Comparison of ENCODE assay signal across 25 mouse cellular contexts in genomic region chr8:120554466-120555039, GRCm38 (mm10). TPM values are rescaled to one million over a fixed set of nuclear protein-coding genes. Genes with fewer than 3 reads are reported as not detected.
DNase-seq lines count a peak whose midpoint lies in the region; ATAC-seq and TF ChIP-seq lines count a peak whose summit lies in the region.
"Had no signal": no experiment of that assay in that cellular context is flagged by ENCODE, and none has a peak within 500 bp of the region (broad histone marks: within the 10 kb centered on the region; RNA-seq: fewer than 3 reads in every experiment).

No protein-coding gene starts in this region.

- WGBS in cerebellum, adult 2 months: 33% methylated on average over 18 of the region's 18 CpGs
- 89% methylated on average over 18 of the region's 18 CpGs for WGBS in heart, embryonic 10.5 days
- WGBS in heart, embryonic 16.5 days: 87% methylated on average over 18 of the region's 18 CpGs
- WGBS in embryonic facial prominence, embryonic 10.5 days: 92% methylated on average over 18 of the region's 18 CpGs

- no peak for ATAC-seq in heart, embryonic 16.5 days (replicated peaks; ENCODE audit: extremely low read depth, insufficient read depth, low FRiP score)
- ATAC-seq: hindbrain, postnatal 0 days; intestine, embryonic 16.5 days; liver, embryonic 12.5 days had no signal

- peak; percentile 71 for DNase-seq in cerebellum, adult 11-12 months
- no peak for DNase-seq in cerebellum, adult 2 months
- DNase-seq in heart, embryonic 10.5 days (ENCODE audit: low spot score): no peak
- DNase-seq in heart, adult 11 months: no peak
- DNase-seq in heart, postnatal 4 days: no peak
- DNase-seq in embryonic facial prominence, embryonic 10.5 days (ENCODE audit: low spot score): no peak
- no peak for DNase-seq in thymus, adult 18-20 months
- DNase-seq: adrenal gland, postnatal 10 days; cerebellum, adult 8-10 months; cerebellum, postnatal 36 days; embryo, embryonic 11 days; kidney, adult 9 months; kidney, postnatal 14 days; lung, adult 18-20 months; lung, postnatal 10 days; right cerebral cortex, adult 18-20 months; right cerebral cortex, postnatal 4 days had no signal

- peaks cover 95% of the 10 kb centered on the region for H3K4me1 ChIP-seq in cerebellum, adult 2 months (ENCODE audit: control insufficient read depth, insufficient read depth, low read length)
- peaks cover 100% of the 10 kb centered on the region for H3K4me1 ChIP-seq in heart, embryonic 10.5 days
- H3K4me1 ChIP-seq in heart, embryonic 16.5 days (ENCODE audit: control insufficient read depth, insufficient read depth, low read length): peaks cover 90% of the 10 kb centered on the region
- peaks cover 100% of the 10 kb centered on the region for H3K4me1 ChIP-seq in embryonic facial prominence, embryonic 10.5 days

- no peak overlapping the region for H3K27ac ChIP-seq in cerebellum, adult 2 months (ENCODE audit: insufficient read depth, low read length)
- H3K27ac ChIP-seq in heart, embryonic 10.5 days: peak overlapping the region; percentile 86; the same call in 1 of the 2 replicates
- no peak overlapping the region; the same call in 1 of the 2 replicates for H3K27ac ChIP-seq in heart, embryonic 16.5 days (ENCODE audit: low read length)
- H3K27ac ChIP-seq in embryonic facial prominence, embryonic 10.5 days (replicated peaks): peak overlapping the region; percentile 14; the same call in 1 of the 2 replicates
- H3K27ac ChIP-seq: hindbrain, postnatal 0 days; limb, embryonic 12.5 days; liver, embryonic 12.5 days; neural tube, embryonic 15.5 days; stomach, postnatal 0 days had no signal

- no peaks in the 10 kb centered on the region for H3K9me3 ChIP-seq in heart, embryonic 10.5 days
- no peaks in the 10 kb centered on the region for H3K9me3 ChIP-seq in heart, embryonic 16.5 days (replicated peaks; ENCODE audit: control insufficient read depth, low read length)
- no peaks in the 10 kb centered on the region for H3K9me3 ChIP-seq in embryonic facial prominence, embryonic 10.5 days
- H3K9me3 ChIP-seq: limb, embryonic 12.5 days; liver, embryonic 12.5 days; neural tube, embryonic 15.5 days had no signal

- H3K27me3 ChIP-seq in cerebellum, adult 2 months (ENCODE audit: control insufficient read depth, insufficient read depth, low read length): no peaks in the 10 kb centered on the region
- H3K27me3 ChIP-seq in heart, embryonic 10.5 days (ENCODE audit: insufficient read depth, poor library complexity, severe bottlenecking): no peaks in the 10 kb centered on the region
- H3K27me3 ChIP-seq in heart, embryonic 16.5 days (ENCODE audit: control insufficient read depth, insufficient read depth, low read length): no peaks in the 10 kb centered on the region
- H3K27me3 ChIP-seq in embryonic facial prominence, embryonic 10.5 days (replicated peaks; ENCODE audit: low read depth, poor library complexity, severe bottlenecking): no peaks in the 10 kb centered on the region
- H3K27me3 ChIP-seq: liver, embryonic 12.5 days; neural tube, embryonic 15.5 days had no signal

- no peak for TF ChIP-seq CTCF in cerebellum, adult 2 months (IDR thresholded peaks at IDR 0.05; ENCODE audit: borderline replicate concordance, insufficient read depth, low read depth, low read length)

- H3K9ac ChIP-seq in heart, embryonic 16.5 days (ENCODE audit: low read length): peak overlapping the region; percentile 5; the same call in 1 of the 2 replicates
- H3K9ac ChIP-seq: limb, embryonic 12.5 days; neural tube, embryonic 15.5 days had no signal

- TF ChIP-seq POLR2A in cerebellum, adult 2 months (IDR thresholded peaks at IDR 0.05; ENCODE audit: borderline replicate concordance, insufficient read depth, low read length): no peak

- no peak overlapping the region for H3K4me3 ChIP-seq in cerebellum, adult 2 months (replicated peaks; ENCODE audit: insufficient read depth, low read depth, low read length)
- H3K4me3 ChIP-seq in heart, embryonic 10.5 days: peak overlapping the region; percentile 20; the same call in 1 of the 2 replicates
- no peak overlapping the region for H3K4me3 ChIP-seq in heart, embryonic 16.5 days (ENCODE audit: low read length)
- H3K4me3 ChIP-seq in embryonic facial prominence, embryonic 10.5 days: no peak overlapping the region
- H3K4me3 ChIP-seq: limb, embryonic 12.5 days; liver, embryonic 12.5 days; neural tube, embryonic 15.5 days had no signal

- H3K36me3 ChIP-seq in heart, embryonic 10.5 days: peaks cover 33% of the 10 kb centered on the region
- H3K36me3 ChIP-seq in heart, embryonic 16.5 days (ENCODE audit: control insufficient read depth, insufficient read depth): no peaks in the 10 kb centered on the region
- H3K36me3 ChIP-seq in embryonic facial prominence, embryonic 10.5 days (replicated peaks): peaks cover 44% of the 10 kb centered on the region

- H3K4me2 ChIP-seq in heart, embryonic 16.5 days (ENCODE audit: low read depth, low read length): no peak overlapping the region
- H3K4me2 ChIP-seq: limb, embryonic 12.5 days; midbrain, embryonic 11.5 days; neural tube, embryonic 15.5 days had no signal

RNA-seq across cellular contexts. Expression of gene Gins2, which starts 34.6 kb away (rescaled TPM):
- polyA plus RNA-seq in cerebellum, adult 2 months (2012; rRNA removed): 2.1 and 2.5 TPM in 2 replicates
- 106 and 125 TPM in 2 replicates for polyA plus RNA-seq in heart, embryonic 10.5 days (2016; fragmentation: Nextera tagmentation; extraction: Ambion mirVana)
- polyA plus RNA-seq in heart, embryonic 16.5 days (2015; fragmentation: Nextera tagmentation; extraction: Ambion mirVana): 51.0 and 51.1 TPM in 2 replicates
- 10 to 100 TPM; 42.0 to 43.2 TPM for total RNA-seq in heart, postnatal 4 days (2021)
- polyA plus RNA-seq in embryonic facial prominence, embryonic 10.5 days (2016; fragmentation: Nextera tagmentation; extraction: Ambion mirVana): 156 TPM in 2 replicates

Comparison
In these comparisons a context has a peak if more than half of its experiments do, and no peak if none do; other contexts are left out.
1. H3K27ac ChIP-seq: peak in heart, embryonic 10.5 days (single experiment) and embryonic facial prominence, embryonic 10.5 days (single experiment); none in cerebellum, adult 2 months (single experiment) and heart, embryonic 16.5 days (single experiment).
2. RNA of gene Gins2, which starts 34.6 kb away (polyA plus RNA-seq): 156 TPM in embryonic facial prominence, embryonic 10.5 days, 106 to 125 TPM in heart, embryonic 10.5 days and 51.0 to 51.1 TPM in heart, embryonic 16.5 days; 2.1 to 2.5 TPM in cerebellum, adult 2 months; every median in the first group is over 10 times any median in the second.